In the genomic region with DNA sequence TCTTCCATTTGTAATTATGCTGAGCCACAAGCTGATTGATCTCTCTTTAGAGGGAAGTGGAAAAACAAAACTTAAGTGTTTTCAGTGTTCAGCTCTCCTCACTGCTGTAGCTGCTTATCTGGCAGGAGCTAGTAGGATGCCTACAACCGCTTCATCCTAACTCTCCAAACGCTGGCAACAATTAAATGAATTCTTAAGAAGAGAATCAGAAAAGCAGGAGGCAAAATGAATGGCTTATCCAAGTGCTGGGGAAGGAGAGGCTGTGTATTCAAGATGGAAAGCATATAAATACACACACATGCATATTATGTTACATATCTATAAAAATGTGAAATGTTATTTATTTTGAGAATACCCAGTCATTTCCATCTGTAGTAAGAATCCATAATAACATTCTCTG, we compare ENCODE assay signal across 20 mouse cellular contexts.
A peak's percentile ranks its signal among the peaks of the same experiment; 100 is the strongest.
DNase-seq lines count a peak whose midpoint lies in the region; ATAC-seq and TF ChIP-seq lines count a peak whose summit lies in the region.
"Had no signal": no experiment of that assay in that cellular context is flagged by ENCODE, and none has a peak within 500 bp of the region (broad histone marks: within the 10 kb centered on the region; RNA-seq: fewer than 3 reads in every experiment).

No protein-coding gene starts in this region.

- no peaks in the 10 kb centered on the region for H3K27me3 ChIP-seq in forebrain, embryonic 16.5 days (replicated peaks; ENCODE audit: control insufficient read depth, insufficient read depth, low read length)
- H3K27me3 ChIP-seq in forebrain, embryonic 10.5 days (ENCODE audit: poor library complexity, severe bottlenecking) = no peaks in the 10 kb centered on the region
- H3K27me3 ChIP-seq: embryonic facial prominence, embryonic 13.5 days; embryonic facial prominence, embryonic 15.5 days had no signal

- no peaks in the 10 kb centered on the region for H3K36me3 ChIP-seq in forebrain, embryonic 16.5 days (ENCODE audit: control insufficient read depth, insufficient read depth)
- H3K36me3 ChIP-seq in forebrain, embryonic 10.5 days (replicated peaks) = no peaks in the 10 kb centered on the region
- H3K36me3 ChIP-seq: embryonic facial prominence, embryonic 13.5 days; embryonic facial prominence, embryonic 15.5 days had no signal

- no peak overlapping the region for H3K9ac ChIP-seq in forebrain, embryonic 16.5 days (replicated peaks; ENCODE audit: low read depth, low read length)
- H3K9ac ChIP-seq: embryonic facial prominence, embryonic 13.5 days; embryonic facial prominence, embryonic 15.5 days had no signal

- H3K9me3 ChIP-seq in forebrain, embryonic 16.5 days (ENCODE audit: control insufficient read depth, low read length) = no peaks in the 10 kb centered on the region
- no peaks in the 10 kb centered on the region for H3K9me3 ChIP-seq in forebrain, embryonic 10.5 days
- H3K9me3 ChIP-seq: embryonic facial prominence, embryonic 13.5 days; embryonic facial prominence, embryonic 15.5 days had no signal

- H3K27ac ChIP-seq in forebrain, embryonic 16.5 days (ENCODE audit: low read length) = peak overlapping the region; percentile 75
- no peak overlapping the region for H3K27ac ChIP-seq in forebrain, embryonic 10.5 days
- peak overlapping the region; percentile 36; the same call in 1 of the 2 replicates for H3K27ac ChIP-seq in left cerebral cortex, adult 2 months
- H3K27ac ChIP-seq: embryonic facial prominence, embryonic 13.5 days; embryonic facial prominence, embryonic 15.5 days had no signal

- H3K4me1 ChIP-seq in forebrain, embryonic 16.5 days (replicated peaks; ENCODE audit: control insufficient read depth, insufficient read depth, low read length) = peaks cover 12% of the 10 kb centered on the region; the same call in 1 of the 2 replicates
- H3K4me1 ChIP-seq in forebrain, embryonic 10.5 days = no peaks in the 10 kb centered on the region
- H3K4me1 ChIP-seq: embryonic facial prominence, embryonic 13.5 days; embryonic facial prominence, embryonic 15.5 days had no signal

- 40% methylated on average over 2 of the region's 2 CpGs for WGBS in forebrain, embryonic 16.5 days
- 67% methylated on average over 2 of the region's 2 CpGs for WGBS in forebrain, embryonic 10.5 days

- H3K4me2 ChIP-seq in forebrain, embryonic 16.5 days (ENCODE audit: low read length) = no peak overlapping the region
- H3K4me2 ChIP-seq: embryonic facial prominence, embryonic 13.5 days; embryonic facial prominence, embryonic 15.5 days had no signal

- no peak for ATAC-seq in forebrain, embryonic 16.5 days
- ATAC-seq in frontal cortex, adult (ENCODE audit: low TSS enrichment) = peak; percentile 89

- intact Hi-C loops in left cerebral cortex, adult 2 months (cut with DNase I) = loop anchor here (10.0 kb wide), 1 partner anchor 1636 kb away; the partner anchor contains the start of genes A830031A19Rik and Bcl11a
- intact Hi-C loops in left cerebral cortex, postnatal 4 days (cut with DNase I) = no loop called here

- no peak for DNase-seq in forebrain, embryonic 10.5 days (ENCODE audit: extremely low spot score, low spot score)
- DNase-seq in frontal cortex, postnatal 14 days (ENCODE audit: low spot score in 2 of 2) = no peak
- DNase-seq in left cerebral cortex, adult 2 months (ENCODE audit: extremely low spot score in 1 of 2, low spot score in 2 of 2) = no peak
- DNase-seq in left cerebral cortex, postnatal 4 days = no peak
- peak; percentile 44 for DNase-seq in telencephalon, adult 2 months (ENCODE audit: low read depth, low spot score)
- no peak for DNase-seq in testis, postnatal 14 days (ENCODE audit: low spot score)
- DNase-seq: adrenal gland, adult 2 months; adrenal gland, postnatal 10 days; adrenal gland, postnatal 25 days; cerebellum, adult 11 months; cerebellum, adult 18-20 months; cerebellum, adult 8-10 months; cerebellum, adult 9-11 months; cerebellum, postnatal 36 days; embryo, embryonic 11 days had no signal

- no peak for TF ChIP-seq CTCF in left cerebral cortex, adult 2 months (IDR thresholded peaks at IDR 0.05)

- no peak overlapping the region for H3K4me3 ChIP-seq in forebrain, embryonic 16.5 days (replicated peaks; ENCODE audit: low read length)
- no peak overlapping the region for H3K4me3 ChIP-seq in forebrain, embryonic 10.5 days
- H3K4me3 ChIP-seq in left cerebral cortex, adult 2 months = no peak overlapping the region
- H3K4me3 ChIP-seq: embryonic facial prominence, embryonic 13.5 days; embryonic facial prominence, embryonic 15.5 days; erythroblast, embryonic 14.5 days had no signal
